Mouse (Mus musculus): ENCODE data around the gene Psma6. TPM values are rescaled to one million over a fixed set of nuclear protein-coding genes. Genes with fewer than 3 reads are reported as not detected.
A peak's percentile ranks its signal among the peaks of the same experiment; 100 is the strongest.
"Not testable (repeated sequence)": the region's sequence is repeated elsewhere in the genome, so short reads cannot be mapped to it uniquely, and the experiment has no call there.

Psma6 gene
- polyA plus RNA-seq, 1 experiment, result 119 TPM

GRCm38 (mm10) chr12:55387788-55388465 is 3.9 kb downstream of the Psma6 start:
- peak overlapping the region; percentile 65 for H3K27ac ChIP-seq (ENCODE audit: control insufficient read depth, insufficient read depth, low read depth, low read length, poor library complexity)
- TF ChIP-seq CTCF (IDR thresholded peaks at IDR 0.05; ENCODE audit: control insufficient read depth, insufficient read depth, low read length), result no peak
- TF ChIP-seq POLR2A (IDR thresholded peaks at IDR 0.05; ENCODE audit: borderline replicate concordance, control insufficient read depth, low read depth, low read length), result no peak
- H3K4me1 ChIP-seq (ENCODE audit: control insufficient read depth, insufficient read depth, low read length), result peaks cover 14% of the 10 kb centered on the region
- WGBS, result 23% methylated on average over 11 of the region's 11 CpGs
- no peak overlapping the region for H3K4me3 ChIP-seq (replicated peaks; ENCODE audit: control insufficient read depth, low read depth, low read length)

- Histone ChIP-seq H3K4me1 (ENCODE audit: control insufficient read depth, insufficient read depth, low read length) (peaks cover 14% of the 10 kb centered on the region), H3K27ac (ENCODE audit: control insufficient read depth, insufficient read depth, low read depth, low read length, poor library complexity) (peak overlapping the region; percentile 77), H3K4me3 (replicated peaks; ENCODE audit: control insufficient read depth, low read depth, low read length) (no peak overlapping the region)
- TF ChIP-seq POLR2A (IDR thresholded peaks at IDR 0.05; ENCODE audit: borderline replicate concordance, control insufficient read depth, low read depth, low read length), result no peak
- TF ChIP-seq CTCF (IDR thresholded peaks at IDR 0.05; ENCODE audit: control insufficient read depth, insufficient read depth, low read length), result peak; percentile 44; the same call in 1 of the 2 replicates
- 3% methylated on average over 6 of the region's 6 CpGs for WGBS
Observed at GRCm38 (mm10) chr12:55388478-55388877, 4.5 kb downstream of the Psma6 start.

- WGBS, result 11% methylated on average over 17 of the region's 17 CpGs
- Histone ChIP-seq H3K27ac (ENCODE audit: control insufficient read depth, insufficient read depth, low read depth, low read length, poor library complexity) (peak overlapping the region; percentile 90), H3K4me1 (ENCODE audit: control insufficient read depth, insufficient read depth, low read length) (peaks cover 14% of the 10 kb centered on the region), H3K4me3 (replicated peaks; ENCODE audit: control insufficient read depth, low read depth, low read length) (peak overlapping the region; percentile 36)
- TF ChIP-seq POLR2A (IDR thresholded peaks at IDR 0.05; ENCODE audit: borderline replicate concordance, control insufficient read depth, low read depth, low read length) (no peak), CTCF (IDR thresholded peaks at IDR 0.05; ENCODE audit: control insufficient read depth, insufficient read depth, low read length) (no peak)
Observed at GRCm38 (mm10) chr12:55389132-55390081, 5.4 kb downstream of the Psma6 start.

- no peak overlapping the region for H3K4me3 ChIP-seq (replicated peaks; ENCODE audit: control insufficient read depth, low read depth, low read length)
- peaks cover 12% of the 10 kb centered on the region for H3K4me1 ChIP-seq (ENCODE audit: control insufficient read depth, insufficient read depth, low read length)
- H3K27ac ChIP-seq (ENCODE audit: control insufficient read depth, insufficient read depth, low read depth, low read length, poor library complexity), result no peak overlapping the region
- no peak for TF ChIP-seq CTCF (IDR thresholded peaks at IDR 0.05; ENCODE audit: control insufficient read depth, insufficient read depth, low read length)
- TF ChIP-seq POLR2A (IDR thresholded peaks at IDR 0.05; ENCODE audit: borderline replicate concordance, control insufficient read depth, low read depth, low read length), result no peak
Observed at GRCm38 (mm10) chr12:55392120-55392519, 8.1 kb downstream of the Psma6 start.

GRCm38 (mm10) chr12:55392733-55393577 is 8.9 kb downstream of the Psma6 start:
- TF ChIP-seq CTCF (IDR thresholded peaks at IDR 0.05; ENCODE audit: control insufficient read depth, insufficient read depth, low read length) (no peak), POLR2A (IDR thresholded peaks at IDR 0.05; ENCODE audit: borderline replicate concordance, control insufficient read depth, low read depth, low read length) (no peak)
- no peak overlapping the region for H3K27ac ChIP-seq (ENCODE audit: control insufficient read depth, insufficient read depth, low read depth, low read length, poor library complexity)
- WGBS, result 75% methylated on average over 11 of the region's 11 CpGs
- H3K4me1 ChIP-seq (ENCODE audit: control insufficient read depth, insufficient read depth, low read length), result peaks cover 13% of the 10 kb centered on the region
- H3K4me3 ChIP-seq (replicated peaks; ENCODE audit: control insufficient read depth, low read depth, low read length), result no peak overlapping the region

GRCm38 (mm10) chr12:55395601-55396000 is 11.6 kb downstream of the Psma6 start:
- H3K27ac ChIP-seq (ENCODE audit: control insufficient read depth, insufficient read depth, low read depth, low read length, poor library complexity); H3K4me3 ChIP-seq (replicated peaks; ENCODE audit: control insufficient read depth, low read depth, low read length); H3K4me1 ChIP-seq (ENCODE audit: control insufficient read depth, insufficient read depth, low read length): not testable (repeated sequence)
- WGBS, result 95% methylated on average over 14 of the region's 14 CpGs

GRCm38 (mm10) chr12:55396536-55396935 is 12.5 kb downstream of the Psma6 start:
- 75% methylated on average over 4 of the region's 4 CpGs for WGBS
- Histone ChIP-seq H3K4me3 (replicated peaks; ENCODE audit: control insufficient read depth, low read depth, low read length) (no peak overlapping the region), H3K27ac (ENCODE audit: control insufficient read depth, insufficient read depth, low read depth, low read length, poor library complexity) (peak overlapping the region; percentile 69), H3K4me1 (ENCODE audit: control insufficient read depth, insufficient read depth, low read length) (peaks cover 7% of the 10 kb centered on the region)
- TF ChIP-seq CTCF (IDR thresholded peaks at IDR 0.05; ENCODE audit: control insufficient read depth, insufficient read depth, low read length) (peak; percentile 2; the same call in 1 of the 2 replicates), POLR2A (IDR thresholded peaks at IDR 0.05; ENCODE audit: borderline replicate concordance, control insufficient read depth, low read depth, low read length) (no peak)
